21 mouse cellular contexts compared by ENCODE assay signal in the genomic region with DNA sequence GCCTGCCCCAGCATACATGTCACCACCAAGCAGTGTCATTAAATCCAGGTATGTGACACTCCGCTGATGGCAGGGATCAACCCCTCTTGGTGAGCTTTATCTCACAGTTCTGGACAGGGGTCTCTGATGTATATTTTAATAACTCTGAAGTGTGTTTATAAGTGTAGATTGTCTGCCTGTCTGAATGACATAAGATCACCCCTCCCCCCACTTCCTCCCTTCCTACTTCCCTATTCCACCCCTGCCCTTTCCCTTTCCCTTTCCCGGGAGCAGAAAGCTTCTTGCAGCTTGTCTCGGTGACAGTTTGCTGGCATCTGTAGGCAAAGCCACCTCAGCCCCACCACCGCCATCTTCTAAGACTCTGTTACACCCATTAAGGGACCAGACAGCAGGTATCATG. TPM values are rescaled to one million over a fixed set of nuclear protein-coding genes. Genes with fewer than 3 reads are reported as not detected.
A peak's percentile ranks its signal among the peaks of the same experiment; 100 is the strongest.
DNase-seq lines count a peak whose midpoint lies in the region; ATAC-seq and TF ChIP-seq lines count a peak whose summit lies in the region.
"Had no signal": no experiment of that assay in that cellular context is flagged by ENCODE, and none has a peak within 500 bp of the region (broad histone marks: within the 10 kb centered on the region; RNA-seq: fewer than 3 reads in every experiment).

No protein-coding gene starts in this region.

- 84% methylated on average over 4 of the region's 4 CpGs for WGBS in neural tube, embryonic 12.5 days

- no peak for TF ChIP-seq CTCF in MEL (IDR thresholded peaks at IDR 0.05 in 2 of 3, conservative IDR thresholded peaks at IDR 0.05 in 1 of 3; ENCODE audit: control insufficient read depth in 1 of 3, insufficient read depth in 1 of 3, low read depth in 2 of 3, low read length in 3 of 3, poor library complexity in 1 of 3, severe bottlenecking in 1 of 3)

- no peak for TF ChIP-seq RAD21 in MEL (IDR thresholded peaks at IDR 0.05; ENCODE audit: low read depth, low read length)

- peaks cover 20% of the 10 kb centered on the region; the same call in 1 of the 2 replicates for H3K79me2 ChIP-seq in MEL (ENCODE audit: control insufficient read depth, insufficient read depth, low read length, poor library complexity)

- 0 out of 2 replicates have a peak overlapping the region, but pooled peaks have one; percentile 9 for H3K4me2 ChIP-seq in neural tube, embryonic 12.5 days (replicated peaks)
- H3K4me2 ChIP-seq: embryonic facial prominence, embryonic 13.5 days; embryonic facial prominence, embryonic 15.5 days; forebrain, embryonic 12.5 days had no signal

- no peak overlapping the region for H3K9ac ChIP-seq in neural tube, embryonic 12.5 days
- no peak overlapping the region for H3K9ac ChIP-seq in MEL (ENCODE audit: control insufficient read depth, low read depth, low read length, poor library complexity, severe bottlenecking)
- H3K9ac ChIP-seq: embryonic facial prominence, embryonic 13.5 days; embryonic facial prominence, embryonic 15.5 days; forebrain, embryonic 12.5 days had no signal

- no peak for TF ChIP-seq EP300 in MEL (IDR thresholded peaks at IDR 0.05; ENCODE audit: low read depth in 1 of 2, low read length in 2 of 2)

- no peak overlapping the region for H3K4me3 ChIP-seq in neural tube, embryonic 12.5 days
- H3K4me3 ChIP-seq in MEL (ENCODE audit: control insufficient read depth in 1 of 2, insufficient read depth in 1 of 2, low read depth in 2 of 2, low read length in 2 of 2) = no peak overlapping the region
- H3K4me3 ChIP-seq: embryonic facial prominence, embryonic 13.5 days; embryonic facial prominence, embryonic 15.5 days; erythroblast, embryonic 14.5 days; forebrain, embryonic 10.5 days; forebrain, embryonic 12.5 days had no signal

- no peak for TF ChIP-seq POLR2A in MEL (IDR thresholded peaks at IDR 0.05; ENCODE audit: control insufficient read depth in 1 of 2, insufficient read depth in 1 of 2, low read depth in 1 of 2, low read length in 2 of 2, poor library complexity in 1 of 2)

- H3K27ac ChIP-seq in neural tube, embryonic 12.5 days = no peak overlapping the region
- no peak overlapping the region; the same call in 1 of the 2 replicates for H3K27ac ChIP-seq in MEL (ENCODE audit: control insufficient read depth, low read depth, low read length)
- H3K27ac ChIP-seq: embryonic facial prominence, embryonic 13.5 days; embryonic facial prominence, embryonic 15.5 days; forebrain, embryonic 10.5 days; forebrain, embryonic 12.5 days had no signal

- ATAC-seq in neural tube, embryonic 12.5 days (ENCODE audit: low FRiP score, low read depth) = no peak
- ATAC-seq: forebrain, embryonic 14.5 days; forebrain, embryonic 16.5 days had no signal

- H3K9me3 ChIP-seq in neural tube, embryonic 12.5 days = no peaks in the 10 kb centered on the region
- no peaks in the 10 kb centered on the region for H3K9me3 ChIP-seq in MEL (replicated peaks; ENCODE audit: insufficient read depth, low read length)
- H3K9me3 ChIP-seq: embryonic facial prominence, embryonic 13.5 days; embryonic facial prominence, embryonic 15.5 days; forebrain, embryonic 10.5 days; forebrain, embryonic 12.5 days had no signal

- peaks cover 5% of the 10 kb centered on the region; the same call in 1 of the 2 replicates for H3K36me3 ChIP-seq in neural tube, embryonic 12.5 days
- peaks cover 0 to 10% of the 10 kb centered on the region in 2 experiments; a peak in 2 of 4 replicates for H3K36me3 ChIP-seq in MEL (ENCODE audit: control insufficient read depth in 1 of 2, insufficient read depth in 2 of 2, low read length in 2 of 2)
- H3K36me3 ChIP-seq: embryonic facial prominence, embryonic 13.5 days; embryonic facial prominence, embryonic 15.5 days had no signal

- DNase-seq in neural tube, embryonic 10.5 days (ENCODE audit: extremely low spot score, low spot score) = no peak
- DNase-seq in MEL (ENCODE audit: low read depth, low spot score) = peak; percentile 78
- DNase-seq in MEL-GATA-1-ER (ENCODE audit: extremely low read depth, low read depth) = peak; percentile 58
- no peak for DNase-seq in frontal cortex, postnatal 36 days (ENCODE audit: low spot score in 2 of 2)
- no peak for DNase-seq in layer of hippocampus, postnatal 25 days (ENCODE audit: extremely low spot score in 1 of 2, low spot score in 1 of 2)
- DNase-seq: adrenal gland, adult 2 months; adrenal gland, postnatal 10 days; adrenal gland, postnatal 25 days; cerebellum, adult 11 months; cerebellum, adult 8-10 months; cerebellum, postnatal 14 days; cerebellum, postnatal 36 days; embryo, embryonic 11 days had no signal

- H3K4me1 ChIP-seq in neural tube, embryonic 12.5 days = peaks cover 95% of the 10 kb centered on the region
- peaks cover 0 to 9% of the 10 kb centered on the region in 2 experiments; a peak in 2 of 4 replicates for H3K4me1 ChIP-seq in MEL (ENCODE audit: control insufficient read depth in 1 of 2, insufficient read depth in 2 of 2, low read length in 2 of 2)
- H3K4me1 ChIP-seq: embryonic facial prominence, embryonic 15.5 days had no signal

- H3K27me3 ChIP-seq in neural tube, embryonic 12.5 days (replicated peaks) = no peaks in the 10 kb centered on the region
- no peaks in the 10 kb centered on the region for H3K27me3 ChIP-seq in MEL (ENCODE audit: control insufficient read depth in 1 of 2, insufficient read depth in 2 of 2, low read length in 2 of 2)
- H3K27me3 ChIP-seq: embryonic facial prominence, embryonic 13.5 days; embryonic facial prominence, embryonic 15.5 days; forebrain, embryonic 12.5 days had no signal

TF ChIP-seq in MEL, 35 proteins besides CTCF, POLR2A, EP300 and RAD21:
- TF ChIP-seq JUND (IDR thresholded peaks at IDR 0.05; ENCODE audit: low read depth, low read length) (no peak), HCFC1 (IDR thresholded peaks at IDR 0.05; ENCODE audit: low read depth, low read length) (no peak), ELF1 (IDR thresholded peaks at IDR 0.05; ENCODE audit: low read depth, low read length) (no peak), CHD2 (IDR thresholded peaks at IDR 0.05; ENCODE audit: low read length) (no peak), TCF12 (IDR thresholded peaks at IDR 0.05; ENCODE audit: low read depth, low read length) (no peak), GABPA (IDR thresholded peaks at IDR 0.05; ENCODE audit: low read depth, low read length) (no peak), ZNF384 (IDR thresholded peaks at IDR 0.05; ENCODE audit: low read depth, low read length) (no peak), NRF1 (IDR thresholded peaks at IDR 0.05; ENCODE audit: insufficient read depth, low read depth, low read length, poor library complexity, severe bottlenecking) (no peak), MXI1 (IDR thresholded peaks at IDR 0.05; ENCODE audit: low read depth, low read length) (no peak), CHD1 (IDR thresholded peaks at IDR 0.05; ENCODE audit: low read depth, low read length) (no peak), SIN3A (IDR thresholded peaks at IDR 0.05; ENCODE audit: low read length) (no peak), MYC (IDR thresholded peaks at IDR 0.05; ENCODE audit: low read depth, low read length) (no peak), MYB (IDR thresholded peaks at IDR 0.05; ENCODE audit: low read depth, low read length) (no peak), GATA1 (IDR thresholded peaks at IDR 0.05; ENCODE audit: low read depth, low read length) (no peak), ETS1 (IDR thresholded peaks at IDR 0.05; ENCODE audit: low read depth, low read length) (no peak)

RNA-seq across cellular contexts. Expression of gene Phf21b, which starts 11.0 kb away (rescaled TPM):
- 20.2 and 24.5 TPM in 2 replicates for polyA plus RNA-seq in neural tube, embryonic 12.5 days (2016; fragmentation: Nextera tagmentation; extraction: Ambion mirVana)
- 3.3 and 4.7 TPM in 2 replicates for total RNA-seq in MEL (2012; rRNA removed)
- polyA plus RNA-seq in MEL (2012; ENCODE audit: insufficient read depth in 1 of 2, insufficient read length in 2 of 2, low read depth in 1 of 2, low replicate concordance in 2 of 2, missing spikeins in 1 of 2) = 10 to 100 TPM in 1 of 2 experiments, not detected in 1; 14.7 TPM
- total RNA-seq in layer of hippocampus, postnatal 25 days (2021) = 10 to 100 TPM in 1 of 2 experiments, 1 to 10 TPM in 1; 6.4 to 10.1 TPM

Comparison
In these comparisons a context has a peak if more than half of its experiments do, and no peak if none do; other contexts are left out.
1. DNase-seq: peak in MEL (single experiment) and MEL-GATA-1-ER (single experiment); none in neural tube, embryonic 10.5 days (single experiment), frontal cortex, postnatal 36 days (0 of 2) and layer of hippocampus, postnatal 25 days (0 of 2).